Mouse (Mus musculus) myocyte (in vitro differentiated cells): ENCODE results near the gene Ankrd55.

Experiments
- POLR2A ChIP-seq: IDR thresholded peaks from one replicate; pipeline ENCODE4 v1.6.1; 2011; ENCODE audit warnings: low read depth, mild to moderate bottlenecking, control low read depth, moderate library complexity; ENCODE audit not compliant: insufficient read length
- POLR2AphosphoS2 ChIP-seq: IDR thresholded peaks from one replicate; pipeline ENCODE4 v1.6.1; 2011; ENCODE audit warnings: low read depth, control low read depth; ENCODE audit not compliant: insufficient read length
- REST ChIP-seq: IDR thresholded peaks from one replicate; pipeline ENCODE4 v1.6.1; 2011; ENCODE audit warnings: mild to moderate bottlenecking, control low read depth, moderate library complexity; ENCODE audit not compliant: insufficient read depth, insufficient read length
- TCF12 ChIP-seq: IDR thresholded peaks from one replicate; pipeline ENCODE4 v1.6.1; 2011; ENCODE audit warnings: mild to moderate bottlenecking, control low read depth; ENCODE audit not compliant: poor library complexity, insufficient read depth, severe bottlenecking
- USF1 ChIP-seq: IDR thresholded peaks from one replicate; pipeline ENCODE4 v1.6.1; 2011; ENCODE audit warnings: low read depth, mild to moderate bottlenecking, control low read depth, moderate library complexity

- no peak for TF ChIP-seq POLR2A
- TF ChIP-seq REST = no peak
- TF ChIP-seq TCF12 = no peak
- TF ChIP-seq USF1 = no peak
- no peak for TF ChIP-seq POLR2AphosphoS2
Observed at GRCm38 (mm10) chr13:112288225-112289178, at the start of gene Ankrd55.
